Mouse (Mus musculus): ENCODE results near the gene Adh7. TPM values are rescaled to one million over a fixed set of nuclear protein-coding genes. Genes with fewer than 3 reads are reported as not detected.

Gene Adh7
- total and polyA plus RNA-seq, 3 experiments: not detected

GRCm38 (mm10) chr3:138273080-138273479 is 55.5 kb downstream of the Adh7 start:
- Histone ChIP-seq H3K4me2 (ENCODE audit: insufficient read depth, low read depth, poor library complexity, severe bottlenecking) (no peak overlapping the region), H3K9ac (ENCODE audit: insufficient read depth, low read depth) (no peak overlapping the region), H3K36me3 (replicated peaks in 1 of 2; ENCODE audit: control insufficient read depth in 1 of 2, insufficient read depth in 1 of 2, low read length in 1 of 2) (no peaks in the 10 kb centered on the region), H3K9me3 (replicated peaks; ENCODE audit: low read length) (no peaks in the 10 kb centered on the region), H3K4me1 (ENCODE audit: control insufficient read depth in 1 of 2, insufficient read depth in 2 of 2) (no peaks in the 10 kb centered on the region), H3K4me3 (replicated peaks in 1 of 3; ENCODE audit: low read depth in 2 of 3, low read length in 2 of 3, poor library complexity in 1 of 3) (no peak overlapping the region), H3K79me2 (replicated peaks; ENCODE audit: control insufficient read depth, extremely low read depth, insufficient read depth, poor library complexity, severe bottlenecking) (no peaks in the 10 kb centered on the region), H3K27ac (ENCODE audit: insufficient read depth, low read depth) (no peak overlapping the region), H3K27me3 (replicated peaks) (no peaks in the 10 kb centered on the region)
- no peak for TF ChIP-seq MAFK (IDR thresholded peaks at IDR 0.05; ENCODE audit: insufficient replicate concordance, low read length)
- TF ChIP-seq MAZ (IDR thresholded peaks at IDR 0.05; ENCODE audit: low read depth, low read length): no peak
- no peak for TF ChIP-seq SMC3 (IDR thresholded peaks at IDR 0.05; ENCODE audit: low read depth, low read length)
- no peak for TF ChIP-seq MYC (IDR thresholded peaks at IDR 0.05; ENCODE audit: low read depth, low read length)
- TF ChIP-seq MAX (IDR thresholded peaks at IDR 0.05; ENCODE audit: low read length): no peak
- TF ChIP-seq CHD1 (IDR thresholded peaks at IDR 0.05; ENCODE audit: low read depth, low read length): no peak
- TF ChIP-seq RAD21 (IDR thresholded peaks at IDR 0.05; ENCODE audit: low read depth, low read length): no peak
- TF ChIP-seq KAT2A (IDR thresholded peaks at IDR 0.05; ENCODE audit: insufficient replicate concordance, low read length): no peak
- no peak for TF ChIP-seq USF2 (conservative IDR thresholded peaks at IDR 0.05; ENCODE audit: low read depth, low read length)
- no peak for TF ChIP-seq ZMIZ1 (IDR thresholded peaks at IDR 0.05; ENCODE audit: low read depth, low read length)
- no peak for TF ChIP-seq ZKSCAN1 (IDR thresholded peaks at IDR 0.05; ENCODE audit: borderline replicate concordance, low read depth, low read length)
- TF ChIP-seq JUND (conservative IDR thresholded peaks at IDR 0.05; ENCODE audit: low read depth, low read length): no peak
- dilution Hi-C loops (cut with MboI; ENCODE audit: extremely low pct_ligation_motif_present, extremely low pct_unique_long_range_greater_than_20kb, low sequenced_read_pairs): no loop called here
- in situ Hi-C loops (cut with MboI; ENCODE audit: low pct_ligation_motif_present, low pct_unique_long_range_greater_than_20kb, low sequenced_read_pairs): no loop called here
- DNase-seq (ENCODE audit: extremely low read depth): no peak

GRCm38 (mm10) chr3:138275100-138275499 is 57.5 kb downstream of the Adh7 start:
- Histone ChIP-seq H3K4me2 (ENCODE audit: insufficient read depth, low read depth, poor library complexity, severe bottlenecking) (no peak overlapping the region), H3K79me2 (replicated peaks; ENCODE audit: control insufficient read depth, extremely low read depth, insufficient read depth, poor library complexity, severe bottlenecking) (no peaks in the 10 kb centered on the region), H3K27ac (ENCODE audit: insufficient read depth, low read depth) (no peak overlapping the region), H3K36me3 (replicated peaks in 1 of 2; ENCODE audit: control insufficient read depth in 1 of 2, insufficient read depth in 1 of 2, low read length in 1 of 2) (no peaks in the 10 kb centered on the region), H3K4me1 (ENCODE audit: control insufficient read depth in 1 of 2, insufficient read depth in 2 of 2) (no peaks in the 10 kb centered on the region), H3K27me3 (replicated peaks) (no peaks in the 10 kb centered on the region), H3K4me3 (replicated peaks in 1 of 3; ENCODE audit: low read depth in 2 of 3, low read length in 2 of 3, poor library complexity in 1 of 3) (no peak overlapping the region), H3K9ac (ENCODE audit: insufficient read depth, low read depth) (no peak overlapping the region), H3K9me3 (replicated peaks; ENCODE audit: low read length) (no peaks in the 10 kb centered on the region)
- in situ Hi-C loops (cut with MboI; ENCODE audit: low pct_ligation_motif_present, low pct_unique_long_range_greater_than_20kb, low sequenced_read_pairs): no loop called here
- DNase-seq (ENCODE audit: extremely low read depth): no peak
- dilution Hi-C loops (cut with MboI; ENCODE audit: extremely low pct_ligation_motif_present, extremely low pct_unique_long_range_greater_than_20kb, low sequenced_read_pairs): no loop called here
- no peak for TF ChIP-seq TBP (conservative IDR thresholded peaks at IDR 0.05; ENCODE audit: low read depth, low read length)
- no peak for TF ChIP-seq ZMIZ1 (IDR thresholded peaks at IDR 0.05; ENCODE audit: low read depth, low read length)

- H3K9ac ChIP-seq (ENCODE audit: insufficient read depth, low read depth): no peak overlapping the region
- H3K4me1 ChIP-seq (ENCODE audit: control insufficient read depth in 1 of 2, insufficient read depth in 2 of 2): no peaks in the 10 kb centered on the region
- H3K4me3 ChIP-seq (replicated peaks in 1 of 3; ENCODE audit: low read depth in 2 of 3, low read length in 2 of 3, poor library complexity in 1 of 3): no peak overlapping the region
- H3K9me3 ChIP-seq (replicated peaks; ENCODE audit: low read length): no peaks in the 10 kb centered on the region
- H3K27ac ChIP-seq (ENCODE audit: insufficient read depth, low read depth): no peak overlapping the region
- in situ Hi-C loops (cut with MboI; ENCODE audit: low pct_ligation_motif_present, low pct_unique_long_range_greater_than_20kb, low sequenced_read_pairs): no loop called here
- TF ChIP-seq IRF4 (IDR thresholded peaks at IDR 0.05; ENCODE audit: low read depth, low read length) (no peak), POLR2AphosphoS2 (IDR thresholded peaks at IDR 0.05; ENCODE audit: low read depth, low read length) (no peak), MAFK (IDR thresholded peaks at IDR 0.05; ENCODE audit: insufficient replicate concordance, low read length) (no peak), ZNF384 (IDR thresholded peaks at IDR 0.05; ENCODE audit: low read depth, low read length) (no peak), CHD2 (IDR thresholded peaks at IDR 0.05; ENCODE audit: low read length) (no peak), ZMIZ1 (IDR thresholded peaks at IDR 0.05; ENCODE audit: low read depth, low read length) (no peak), KAT2A (IDR thresholded peaks at IDR 0.05; ENCODE audit: insufficient replicate concordance, low read length) (no peak), UBTF (IDR thresholded peaks at IDR 0.05; ENCODE audit: low read depth, low read length) (no peak), JUND (conservative IDR thresholded peaks at IDR 0.05; ENCODE audit: low read depth, low read length) (no peak), MAX (IDR thresholded peaks at IDR 0.05; ENCODE audit: low read length) (no peak), ZKSCAN1 (IDR thresholded peaks at IDR 0.05; ENCODE audit: borderline replicate concordance, low read depth, low read length) (no peak), TBP (conservative IDR thresholded peaks at IDR 0.05; ENCODE audit: low read depth, low read length) (no peak), ETS1 (conservative IDR thresholded peaks at IDR 0.05; ENCODE audit: low read depth, low read length) (no peak), POLR2A (IDR thresholded peaks at IDR 0.05; ENCODE audit: low read depth, low read length) (no peak), NELFE (IDR thresholded peaks at IDR 0.05; ENCODE audit: low read depth, low read length) (no peak), SMC3 (IDR thresholded peaks at IDR 0.05; ENCODE audit: low read depth, low read length) (no peak), ZC3H11A (IDR thresholded peaks at IDR 0.05; ENCODE audit: low read depth, low read length) (no peak), CHD1 (IDR thresholded peaks at IDR 0.05; ENCODE audit: low read depth, low read length) (no peak)
- no peak for DNase-seq (ENCODE audit: extremely low read depth)
- H3K27me3 ChIP-seq (replicated peaks): no peaks in the 10 kb centered on the region
- no peaks in the 10 kb centered on the region for H3K36me3 ChIP-seq (replicated peaks in 1 of 2; ENCODE audit: control insufficient read depth in 1 of 2, insufficient read depth in 1 of 2, low read length in 1 of 2)
- no peak overlapping the region for H3K4me2 ChIP-seq (ENCODE audit: insufficient read depth, low read depth, poor library complexity, severe bottlenecking)
- H3K79me2 ChIP-seq (replicated peaks; ENCODE audit: control insufficient read depth, extremely low read depth, insufficient read depth, poor library complexity, severe bottlenecking): no peaks in the 10 kb centered on the region
- dilution Hi-C loops (cut with MboI; ENCODE audit: extremely low pct_ligation_motif_present, extremely low pct_unique_long_range_greater_than_20kb, low sequenced_read_pairs): no loop called here
Measured at GRCm38 (mm10) chr3:138282556-138282955, 65.0 kb downstream of the Adh7 start.
